7 mouse cellular contexts compared by ENCODE assay signal in the genomic region with DNA sequence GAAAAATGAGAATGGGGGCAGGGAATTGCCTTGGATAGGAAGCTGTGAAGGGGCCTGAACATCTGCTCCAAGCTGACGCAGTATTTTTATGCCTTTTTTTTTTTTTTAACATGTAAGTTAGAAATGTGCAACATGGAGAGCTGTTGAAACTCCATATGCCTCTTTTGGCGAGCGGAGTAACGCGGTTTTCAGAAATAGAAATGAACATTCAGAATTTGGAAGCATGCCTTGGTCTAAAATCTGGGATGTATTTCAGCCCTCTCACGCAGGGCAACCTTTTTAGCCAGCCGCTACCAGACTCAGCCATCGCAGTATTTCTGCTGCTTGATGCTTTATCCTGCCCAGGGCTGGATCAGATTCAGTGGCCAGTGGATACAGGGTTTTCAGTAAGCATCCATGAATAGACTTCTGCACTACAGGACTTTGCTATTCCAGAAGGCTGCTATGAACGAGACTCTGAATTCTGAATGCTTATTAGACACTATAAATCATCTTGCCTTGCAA.
DNase-seq lines count a peak whose midpoint lies in the region; TF ChIP-seq lines count a peak whose summit lies in the region.

No protein-coding gene starts in this region.

- TF ChIP-seq POLR2A in brain, embryonic 14.5 days (IDR thresholded peaks at IDR 0.05; ENCODE audit: borderline replicate concordance, extremely low read depth, insufficient read depth, insufficient read length, poor library complexity, severe bottlenecking), result no peak

- no peak for TF ChIP-seq CTCF in brain, embryonic 14.5 days (IDR thresholded peaks at IDR 0.05; ENCODE audit: borderline replicate concordance, extremely low read depth, insufficient read depth, insufficient read length)

- DNase-seq in brain, embryonic 14.5 days (ENCODE audit: low read depth), result peak; percentile 85
- peak; percentile 60 for DNase-seq in cerebellum, adult 11 months
- peak; percentile 26 to 37 for DNase-seq in frontal cortex, postnatal 10 days (ENCODE audit: low spot score in 2 of 2)
- peak; percentile 64 to 78 for DNase-seq in left cerebral cortex, postnatal 14 days (ENCODE audit: low spot score in 2 of 2)
- no peak for DNase-seq in spleen, adult 12 weeks (ENCODE audit: low spot score)
- DNase-seq in spleen, postnatal 4 days (ENCODE audit: low spot score in 2 of 2), result no peak
- no peak for DNase-seq in urinary bladder, postnatal 10 days (ENCODE audit: low spot score)

- intact Hi-C loops in left cerebral cortex, postnatal 14 days (cut with DNase I), result no loop called here

Comparison
In these comparisons a context has a peak if more than half of its experiments do, and no peak if none do; other contexts are left out.
1. DNase-seq: peak in brain, embryonic 14.5 days (single experiment), cerebellum, adult 11 months (single experiment), frontal cortex, postnatal 10 days (2 of 2) and left cerebral cortex, postnatal 14 days (2 of 2); none in spleen, adult 12 weeks (single experiment), spleen, postnatal 4 days (0 of 2) and urinary bladder, postnatal 10 days (single experiment).